Mouse (Mus musculus) cerebellum, postnatal 4 days (tissue): ENCODE measurements around the gene Atp8a2.

Source experiments
- DNase-seq, 2 experiments: peaks; one replicate each; pipeline ENCODE4 v3.0.0; 2022; ENCODE audit warnings: low spot score in 2 of 2, mixed read lengths in 1 of 2

Gene Atp8a2

GRCm38 (mm10) chr14:60152373-60152772 is 44.6 kb downstream of the Atp8a2 start:
- no peak for DNase-seq

GRCm38 (mm10) chr14:60148893-60149292 is 48.1 kb downstream of the Atp8a2 start:
- DNase-seq, result no peak

GRCm38 (mm10) chr14:60143234-60143633 is 53.7 kb downstream of the Atp8a2 start:
- DNase-seq, result peak in 1 of 2 experiments; percentile 6

GRCm38 (mm10) chr14:60138339-60138738 is 58.6 kb downstream of the Atp8a2 start:
- no peak for DNase-seq

- no peak for DNase-seq
Measured at GRCm38 (mm10) chr14:60137812-60138211, 59.2 kb downstream of the Atp8a2 start.

GRCm38 (mm10) chr14:60135801-60136200 is 61.2 kb downstream of the Atp8a2 start:
- DNase-seq, result no peak

- DNase-seq, result no peak
Measured at GRCm38 (mm10) chr14:60134720-60135119, 62.3 kb downstream of the Atp8a2 start.

- no peak for DNase-seq
Measured at GRCm38 (mm10) chr14:60131196-60131876, 65.6 kb downstream of the Atp8a2 start.

- no peak for DNase-seq
Measured at GRCm38 (mm10) chr14:60129564-60129963, 67.4 kb downstream of the Atp8a2 start.

GRCm38 (mm10) chr14:60125202-60125601 is 71.8 kb downstream of the Atp8a2 start:
- DNase-seq, result no peak

- no peak for DNase-seq
Measured at GRCm38 (mm10) chr14:60121572-60121971, 75.4 kb downstream of the Atp8a2 start.

GRCm38 (mm10) chr14:60117792-60118585 is 79.0 kb downstream of the Atp8a2 start:
- no peak for DNase-seq

- DNase-seq, result peak; percentile 29 to 56
Measured at GRCm38 (mm10) chr14:60086808-60087725, 109.9 kb downstream of the Atp8a2 start.

- DNase-seq, result peak in 1 of 2 experiments; percentile 9
Measured at GRCm38 (mm10) chr14:60086254-60086807, 110.6 kb downstream of the Atp8a2 start.

- DNase-seq, result no peak
Measured at GRCm38 (mm10) chr14:60082771-60083170, 114.2 kb downstream of the Atp8a2 start.

- DNase-seq, result no peak
Measured at GRCm38 (mm10) chr14:60072496-60072895, 124.5 kb downstream of the Atp8a2 start.

- no peak for DNase-seq
Measured at GRCm38 (mm10) chr14:60065186-60065585, 131.8 kb downstream of the Atp8a2 start.

- DNase-seq, result no peak
Measured at GRCm38 (mm10) chr14:60061023-60061422, 136.0 kb downstream of the Atp8a2 start.

GRCm38 (mm10) chr14:60058867-60059266 is 138.1 kb downstream of the Atp8a2 start:
- no peak for DNase-seq

GRCm38 (mm10) chr14:60055231-60055630 is 141.7 kb downstream of the Atp8a2 start:
- DNase-seq, result no peak

GRCm38 (mm10) chr14:60030666-60031065 is 166.3 kb downstream of the Atp8a2 start:
- no peak for DNase-seq

GRCm38 (mm10) chr14:60027139-60027538 is 169.8 kb downstream of the Atp8a2 start:
- DNase-seq, result no peak
